Mouse (Mus musculus) heart, postnatal 0 days (tissue): ENCODE data around the gene Defb28. TPM values are rescaled to one million over a fixed set of nuclear protein-coding genes. Genes with fewer than 3 reads are reported as not detected.

Source experiments
- ATAC-seq: fragments of 200-750 bp; cut with Nextera tagmentation; 2 replicates; pipeline ENCODE4 v1.8.0; 2017; ENCODE audit warnings: low read depth, moderate number of reproducible peaks, moderate library complexity; ENCODE audit not compliant: insufficient read depth
- DNase-seq: peaks from one replicate; pipeline ENCODE4 v3.0.0-alpha.2; 2016; ENCODE audit warnings: low spot score
- H3K27ac ChIP-seq: fragments of 300-500 bp; sonication (generic); 2 replicates; pipeline ENCODE4 v1.5.1; 2014; ENCODE audit warnings: low read depth, mild to moderate bottlenecking
- H3K27me3 ChIP-seq: fragments of 300-500 bp; sonication (generic); 2 replicates; pipeline ENCODE4 v1.6.1; 2014; ENCODE audit warnings: low read length, mixed read lengths; ENCODE audit not compliant: control insufficient read depth, insufficient read depth
- H3K36me3 ChIP-seq: fragments of 300-500 bp; sonication (generic); replicated peaks from 2 replicates; pipeline ENCODE4 v1.6.1; 2014; ENCODE audit warnings: low read length, mixed read lengths; ENCODE audit not compliant: control insufficient read depth, insufficient read depth
- H3K4me1 ChIP-seq: fragments of 300-500 bp; sonication (generic); 2 replicates; pipeline ENCODE4 v1.6.1; 2014; ENCODE audit warnings: antibody characterized with exemption; ENCODE audit not compliant: control insufficient read depth, insufficient read depth
- H3K4me2 ChIP-seq: fragments of 300-500 bp; sonication (generic); 2 replicates; pipeline ENCODE4 v1.6.1; 2014; ENCODE audit warnings: low read depth, mild to moderate bottlenecking, low read length, moderate library complexity
- H3K4me3 ChIP-seq: fragments of 300-500 bp; sonication (generic); 2 replicates; pipeline ENCODE4 v1.5.1; 2014; ENCODE audit warnings: low read depth, low read length
- H3K9ac ChIP-seq: fragments of 300-500 bp; sonication (generic); replicated peaks from 2 replicates; pipeline ENCODE4 v1.6.1; 2014; ENCODE audit warnings: low read depth, low read length, mixed read lengths
- H3K9me3 ChIP-seq: fragments of 300-500 bp; sonication (generic); replicated peaks from 2 replicates; pipeline ENCODE4 v1.6.1; 2016; ENCODE audit warnings: low read length; ENCODE audit not compliant: control insufficient read depth
- CTCF ChIP-seq: IDR thresholded peaks from 2 replicates; pipeline ENCODE4 v1.5.1; 2016; ENCODE audit warnings: antibody characterized with exemption, control low read depth, low read depth
- EP300 ChIP-seq: IDR thresholded peaks from 2 replicates; pipeline ENCODE4 v1.6.1; 2016; ENCODE audit warnings: antibody characterized with exemption, low read depth
- WGBS: fragments of 180-500 bp; shearing (Covaris S2); extraction: QIAGEN DNeasy Blood & Tissue Kit; methylation state at CpG from one replicate; pipeline ENCODE4 v1.1.7; 2014; 5-methylcytosine and 5-hydroxymethylcytosine counted together
- polyA plus RNA-seq: library from polyadenylated mRNA; unstranded; fragments of >200 nt; fragmentation: Nextera tagmentation; extraction: Ambion mirVana; gene quantifications from 2 replicates; pipeline ENCODE4 v1.2.1, GENCODE M21; 2015
- total RNA-seq: library from RNA; depleted of rRNA; stranded (reverse); fragments of >200 nt; gene quantifications from 2 replicates; pipeline ENCODE4 v1.2.3, GENCODE M21; 2014; ENCODE audit warnings: low replicate concordance; rRNA removed

Defb28 gene
- not detected in 2 replicates for total RNA-seq
- polyA plus RNA-seq, result not detected in 2 replicates

- TF ChIP-seq EP300 (no peak), CTCF (no peak)
These were observed at the start of gene Defb28 for GRCm38 (mm10) chr2:152517981-152518380. Gene Defb28, plus strand, starts transcription at chr2:152518255.

GRCm38 (mm10) chr2:152470973-152471372, 47.1 kb upstream of the Defb28 start:
- H3K4me3 ChIP-seq, result no peak overlapping the region
- ATAC-seq, result no peak
- no peaks in the 10 kb centered on the region for H3K27me3 ChIP-seq
- TF ChIP-seq EP300, result no peak
- peak; percentile 55 for TF ChIP-seq CTCF
- 27% methylated on average over 7 of the region's 7 CpGs for WGBS
- DNase-seq, result no peak
- no peaks in the 10 kb centered on the region for H3K9me3 ChIP-seq
- H3K36me3 ChIP-seq, result no peaks in the 10 kb centered on the region
- H3K27ac ChIP-seq, result no peak overlapping the region
- H3K4me2 ChIP-seq, result no peak overlapping the region
- no peak overlapping the region for H3K9ac ChIP-seq
- no peaks in the 10 kb centered on the region for H3K4me1 ChIP-seq

More at GRCm38 (mm10) chr2:152517981-152518380, at the start of gene Defb28:
- no peak within 1 kb of the TSS for H3K4me3 ChIP-seq
- no peak within 1 kb of the TSS for H3K9ac ChIP-seq
- no peak within 1 kb of the TSS for H3K4me2 ChIP-seq
- DNase-seq (no peak), ATAC-seq (no peak)
- H3K27me3 ChIP-seq, result no peaks in the 10 kb centered on the region
- H3K4me1 ChIP-seq, result no peaks in the 10 kb centered on the region
- no peaks in the 10 kb centered on the region for H3K36me3 ChIP-seq
- H3K27ac ChIP-seq, result no peak within 1 kb of the TSS
- 72% methylated on average over 4 of the region's 4 CpGs for WGBS
- H3K9me3 ChIP-seq, result no peaks in the 10 kb centered on the region

- peak; percentile 35 for TF ChIP-seq CTCF
- no peak for TF ChIP-seq EP300
These were observed 45.6 kb upstream of the Defb28 start for GRCm38 (mm10) chr2:152472434-152472833.

GRCm38 (mm10) chr2:152476763-152477162, 41.3 kb upstream of the Defb28 start, which contains the start of gene Defb20:
Gene Defb20, plus strand, starts transcription at chr2:152477063.
- TF ChIP-seq EP300, result no peak
- no peak for TF ChIP-seq CTCF
- Histone ChIP-seq H3K4me3 (no peak within 1 kb of the TSS), H3K27me3 (no peaks in the 10 kb centered on the region), H3K36me3 (no peaks in the 10 kb centered on the region), H3K4me2 (no peak within 1 kb of the TSS), H3K27ac (no peak within 1 kb of the TSS), H3K9ac (no peak within 1 kb of the TSS), H3K4me1 (no peaks in the 10 kb centered on the region), H3K9me3 (no peaks in the 10 kb centered on the region)
- DNase-seq (no peak), ATAC-seq (no peak)
- 51% methylated on average over 2 of the region's 2 CpGs for WGBS

More at GRCm38 (mm10) chr2:152472434-152472833, 45.6 kb upstream of the Defb28 start:
- Histone ChIP-seq H3K9ac (no peak overlapping the region), H3K4me2 (no peak overlapping the region), H3K36me3 (no peaks in the 10 kb centered on the region), H3K27me3 (no peaks in the 10 kb centered on the region), H3K4me3 (no peak overlapping the region), H3K9me3 (no peaks in the 10 kb centered on the region), H3K27ac (no peak overlapping the region), H3K4me1 (no peaks in the 10 kb centered on the region)
- WGBS, result 13% methylated on average over 3 of the region's 3 CpGs
- ATAC-seq, result no peak
- DNase-seq, result no peak

GRCm38 (mm10) chr2:152480881-152481280, 37.2 kb upstream of the Defb28 start:
- ATAC-seq, result no peak
- Histone ChIP-seq H3K9ac (no peak overlapping the region), H3K27ac (no peak overlapping the region), H3K4me3 (no peak overlapping the region), H3K4me2 (no peak overlapping the region), H3K4me1 (no peaks in the 10 kb centered on the region), H3K27me3 (no peaks in the 10 kb centered on the region), H3K9me3 (no peaks in the 10 kb centered on the region), H3K36me3 (no peaks in the 10 kb centered on the region)
- WGBS, result 53% methylated on average over 3 of the region's 3 CpGs
- no peak for TF ChIP-seq CTCF
- TF ChIP-seq EP300, result no peak
- no peak for DNase-seq

GRCm38 (mm10) chr2:152481726-152482125, 36.3 kb upstream of the Defb28 start:
- ATAC-seq (no peak), DNase-seq (no peak)
- Histone ChIP-seq H3K4me3 (no peak overlapping the region), H3K9ac (no peak overlapping the region), H3K4me2 (no peak overlapping the region), H3K27me3 (no peaks in the 10 kb centered on the region), H3K9me3 (no peaks in the 10 kb centered on the region), H3K4me1 (no peaks in the 10 kb centered on the region), H3K27ac (no peak overlapping the region), H3K36me3 (no peaks in the 10 kb centered on the region)
- TF ChIP-seq CTCF (no peak), EP300 (no peak)
- WGBS, result 81% methylated on average over 7 of the region's 7 CpGs
